Mouse (Mus musculus) inflammation-experienced regulatory T-cells (primary cell): ENCODE data around the gene Ttc29. TPM values are rescaled to one million over a fixed set of nuclear protein-coding genes. Genes with fewer than 3 reads are reported as not detected.

Experiments
- polyA plus RNA-seq, 2 experiments: library from polyadenylated mRNA; unstranded; fragments of 100-300 nt; shearing (Covaris generic); gene quantifications; one replicate each; pipeline ENCODE4 v1.2.1; 2017

Ttc29 gene
- polyA plus RNA-seq, result 1 to 10 TPM in 1 of 2 experiments, under 1 TPM in 1; 0.39 to 1.7 TPM

GRCm38 (mm10) chr8:78213074-78213473 lies at the start of gene Ttc29:
Gene Ttc29, plus strand, starts transcription at chr8:78213297.

GRCm38 (mm10) chr8:78436071-78436651 lies 223.1 kb downstream of the Ttc29 start, which contains the start of gene Pou4f2:
Gene Pou4f2, minus strand, starts transcription at chr8:78436645.

Other genes with a start within 250 kb of the Ttc29 start
- gene Pou4f2, start 223.3 kb downstream of the Ttc29 start, polyA plus RNA-seq, result under 1 TPM in 1 of 2 experiments, not detected in 1; 0.26 TPM